Mouse (Mus musculus): ENCODE data around the gene Tsr3.

DNA sequence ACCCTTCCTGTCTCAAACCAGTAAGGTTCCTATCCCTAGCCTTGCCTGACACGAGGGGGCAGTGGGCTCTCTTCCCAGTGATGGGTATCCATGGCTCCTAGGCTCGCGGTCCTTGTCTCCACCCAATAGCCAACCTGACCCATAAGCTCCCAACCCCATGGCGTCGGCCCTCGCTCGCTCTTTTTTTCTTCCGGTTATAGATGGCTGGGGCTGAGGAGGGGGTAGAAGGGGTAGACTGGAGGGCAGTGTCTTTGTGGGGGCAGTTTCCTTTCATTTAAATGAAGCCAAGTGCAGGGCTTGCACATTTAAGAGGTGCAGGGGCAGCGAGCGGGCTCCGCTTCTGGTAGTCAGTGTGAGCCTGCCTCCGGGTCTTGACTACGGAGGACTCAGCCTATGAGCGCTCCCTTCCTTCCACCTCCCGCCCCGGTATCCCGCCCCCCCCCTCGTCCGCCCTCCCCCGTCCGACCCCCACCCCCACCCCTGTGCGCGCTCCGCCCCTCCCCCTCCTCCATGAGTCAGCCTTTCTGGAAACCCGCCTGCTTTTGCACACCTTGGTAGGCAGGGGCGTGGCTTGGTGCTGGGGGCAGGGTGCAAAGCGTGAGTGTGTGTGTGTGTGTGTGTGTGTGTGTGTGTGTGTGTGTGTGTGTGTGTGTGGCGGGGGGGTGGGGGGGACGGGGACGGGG is 18.0 kb upstream of the Tsr3 start:
- TF ChIP-seq TAL1 (IDR thresholded peaks at IDR 0.05; ENCODE audit: low read length) (no peak), GATA1 (IDR thresholded peaks at IDR 0.05; ENCODE audit: low read length) (no peak)
